Mouse (Mus musculus) lung, adult 18-20 months (tissue): ENCODE data around the gene Gm28372.

Source experiments
- DNase-seq, 2 experiments: peaks; one replicate each; pipeline ENCODE4 v3.0.0; 2022; ENCODE audit warnings: mixed read lengths in 2 of 2

Gene Gm28372

DNA sequence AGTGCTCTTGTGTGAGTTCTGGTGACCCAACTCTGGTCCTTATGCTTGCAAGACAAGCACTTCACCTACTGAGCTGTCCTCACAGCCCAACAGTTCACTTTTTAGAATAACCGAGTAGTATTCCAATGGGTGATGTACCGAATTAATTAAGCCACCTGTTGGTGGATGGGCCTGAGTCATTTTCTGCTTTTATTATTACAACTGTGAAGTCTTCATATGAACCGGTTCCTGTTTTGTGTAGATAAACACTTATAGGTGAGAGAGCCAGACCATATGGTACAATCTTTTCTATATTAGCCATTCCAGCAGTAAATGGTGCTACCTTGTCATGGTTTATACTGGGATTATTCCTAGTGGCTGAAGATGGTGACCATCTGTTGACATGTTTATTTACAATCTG lies 7.7 kb downstream of the Gm28372 start:
- DNase-seq, result no peak

- no peak for DNase-seq
Observed at GRCm38 (mm10) chr2:130414094-130414856, 9.2 kb downstream of the Gm28372 start.

- no peak for DNase-seq
Observed at GRCm38 (mm10) chr2:130421781-130422620, 17.0 kb downstream of the Gm28372 start.

GRCm38 (mm10) chr2:130423397-130424125 lies 18.5 kb downstream of the Gm28372 start:
- DNase-seq, result peak; percentile 69 to 72

- DNase-seq, result peak; percentile 93
Observed at GRCm38 (mm10) chr2:130424126-130424853, 19.3 kb downstream of the Gm28372 start, which contains the start of the genes Vps16 and Pced1a. Gene Vps16, plus strand, starts transcription at chr2:130424339. Gene Pced1a, minus strand, starts transcription at chr2:130424701.

DNA sequence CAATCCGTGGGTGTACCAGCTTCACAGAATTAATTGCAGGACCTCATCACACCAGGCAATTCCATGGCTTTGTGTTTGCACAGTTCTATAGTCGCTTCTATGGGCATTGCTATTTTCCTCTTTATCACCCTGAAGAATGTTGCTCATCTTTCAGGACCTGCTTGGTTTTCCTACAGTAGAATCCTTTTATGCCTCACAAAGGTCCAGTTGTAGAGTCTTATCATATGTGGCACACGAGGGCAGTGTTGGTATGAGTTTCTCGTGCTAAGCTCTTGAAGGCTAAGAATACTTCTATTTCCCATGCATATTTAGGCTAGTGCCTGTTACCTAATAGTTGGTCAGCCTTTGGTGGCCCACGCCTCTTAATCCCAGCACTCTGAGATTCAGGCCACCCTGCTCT lies 20.1 kb downstream of the Gm28372 start:
- DNase-seq, result no peak

- DNase-seq, result no peak
Observed at GRCm38 (mm10) chr2:130429851-130430250, 24.8 kb downstream of the Gm28372 start.

GRCm38 (mm10) chr2:130430484-130430883 lies 25.4 kb downstream of the Gm28372 start:
- no peak for DNase-seq

GRCm38 (mm10) chr2:130432157-130432556 lies 27.1 kb downstream of the Gm28372 start:
- DNase-seq, result no peak

DNA sequence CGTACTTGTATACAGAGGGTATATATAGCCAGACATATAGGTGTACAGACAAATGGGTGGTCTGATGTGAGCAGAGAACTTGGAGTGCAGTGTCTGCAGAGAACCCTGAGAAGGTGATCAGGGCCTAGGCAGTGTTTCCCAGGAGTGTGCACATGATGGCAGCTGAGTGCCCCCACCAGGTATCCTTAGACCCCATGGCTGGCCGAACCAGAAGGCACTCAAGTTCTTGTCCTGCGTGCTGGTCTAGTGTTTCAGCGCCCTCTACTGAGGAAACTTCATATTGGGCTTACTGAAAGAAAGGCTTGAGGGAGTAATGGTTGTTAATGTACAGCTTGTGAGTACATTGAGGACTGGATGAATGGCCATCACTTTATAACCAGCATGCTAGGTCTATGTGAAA lies 28.1 kb downstream of the Gm28372 start:
- DNase-seq, result peak in 1 of 2 experiments; percentile 54

DNA sequence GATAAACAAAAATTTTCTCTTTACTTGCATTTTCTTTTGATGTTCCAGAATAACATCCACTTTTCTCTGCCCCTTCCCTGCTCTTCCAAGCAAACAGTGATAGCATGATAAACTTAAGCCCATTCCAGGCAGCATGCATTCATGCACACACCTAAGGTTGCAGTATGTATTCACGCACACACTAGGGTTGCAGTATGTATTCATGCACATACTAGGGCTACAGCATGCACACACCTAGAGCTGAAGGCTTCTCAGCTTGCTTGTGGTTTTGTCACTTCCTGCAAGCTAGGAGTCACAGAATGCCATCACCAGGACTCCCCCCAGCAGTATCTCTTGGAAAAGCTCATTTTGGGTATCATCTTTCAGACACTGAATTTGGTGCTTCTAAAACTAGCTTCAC lies 31.7 kb downstream of the Gm28372 start:
- no peak for DNase-seq

GRCm38 (mm10) chr2:130438861-130439260 lies 33.8 kb downstream of the Gm28372 start:
- DNase-seq, result no peak

- DNase-seq, result no peak
Observed at GRCm38 (mm10) chr2:130439840-130440480, 34.9 kb downstream of the Gm28372 start.

DNA sequence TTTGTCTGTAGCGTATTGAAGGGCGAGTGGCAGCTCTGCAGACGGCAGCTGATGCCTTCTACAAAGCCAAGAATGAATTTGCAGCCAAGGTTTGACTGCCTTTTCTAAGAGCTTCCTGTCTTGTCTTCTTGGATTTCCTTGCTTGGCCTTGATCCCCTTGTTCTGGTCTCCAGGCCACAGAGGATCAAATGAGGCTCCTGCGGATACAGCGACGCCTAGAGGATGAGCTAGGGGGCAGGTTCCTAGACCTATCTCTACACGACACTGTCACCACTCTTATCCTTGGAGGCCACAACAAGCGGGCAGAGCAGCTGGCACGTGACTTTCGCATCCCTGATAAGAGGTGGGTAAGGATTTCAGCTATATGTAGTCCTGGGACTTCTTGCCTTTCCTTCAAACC lies 37.1 kb downstream of the Gm28372 start:
- no peak for DNase-seq

- DNase-seq, result no peak
Observed at GRCm38 (mm10) chr2:130448449-130448848, 43.4 kb downstream of the Gm28372 start.

GRCm38 (mm10) chr2:130449021-130449793 lies 44.2 kb downstream of the Gm28372 start:
- no peak for DNase-seq

GRCm38 (mm10) chr2:130449794-130450433 lies 44.9 kb downstream of the Gm28372 start, which contains the start of gene Ptpra:
Gene Ptpra, plus strand, starts transcription at chr2:130450278.
- peak; percentile 89 to 90 for DNase-seq

GRCm38 (mm10) chr2:130450434-130450796 lies 45.4 kb downstream of the Gm28372 start:
- DNase-seq, result peak; percentile 71 to 75

DNA sequence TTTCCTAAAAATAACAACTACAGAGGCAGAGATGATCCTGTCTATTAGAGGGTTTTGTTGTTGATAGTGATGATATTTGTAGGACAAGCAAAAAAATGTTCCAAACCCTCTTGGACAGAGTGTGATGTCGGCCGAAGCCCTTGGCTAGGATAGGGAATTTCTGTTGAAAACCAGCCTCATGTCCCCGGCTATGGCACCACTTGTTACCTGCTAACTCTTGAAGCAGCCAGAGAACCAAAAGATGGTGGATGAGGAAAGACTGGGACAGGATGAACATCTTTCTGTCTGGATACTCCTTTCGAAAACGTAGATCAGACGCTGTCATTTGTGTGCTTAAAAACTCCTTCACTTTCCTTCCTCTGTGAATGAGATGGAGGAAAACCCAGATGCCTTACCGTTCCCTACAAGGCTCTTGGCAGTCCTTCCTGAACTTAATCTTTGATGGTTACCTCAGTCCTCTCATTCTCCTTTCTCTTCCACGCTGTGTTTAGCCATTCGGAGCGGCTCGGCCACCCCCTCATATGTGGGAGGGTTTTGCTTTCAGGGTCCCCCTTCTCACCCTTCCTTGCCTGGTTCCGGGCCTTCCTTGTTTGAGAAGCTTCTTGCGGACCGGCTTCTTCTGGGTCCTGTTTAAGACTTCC lies 46.2 kb downstream of the Gm28372 start:
- DNase-seq, result no peak

DNA sequence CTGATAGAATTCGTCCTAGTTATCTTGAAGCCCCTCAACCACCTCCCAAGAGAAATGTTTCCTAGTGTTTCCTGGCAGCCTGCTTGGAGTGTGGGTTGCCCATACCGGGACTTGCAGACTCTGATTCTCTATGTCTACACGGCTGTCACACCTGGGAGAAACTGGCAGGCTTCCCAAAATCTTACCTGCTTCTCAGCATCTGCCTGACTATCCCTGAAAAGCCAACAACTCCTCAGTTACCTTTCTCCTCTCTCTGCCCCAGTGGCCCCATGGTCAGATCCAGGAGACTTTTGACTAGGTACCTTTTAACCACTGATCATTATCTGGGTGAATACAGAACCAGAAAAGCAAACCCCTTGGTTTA lies 46.7 kb downstream of the Gm28372 start:
- DNase-seq, result no peak
